Mouse (Mus musculus) CD4-positive, CD25-positive, alpha-beta regulatory T cell, adult 2 months (primary cell): ENCODE data around the gene Kcna7.
"Not testable (repeated sequence)": the region's sequence is repeated elsewhere in the genome, so short reads cannot be mapped to it uniquely, and the experiment has no call there.

ENCODE experiments used
- DNase-seq: peaks from one replicate; pipeline ENCODE4 v3.0.0-alpha.2; 2012; ENCODE audit warnings: low read depth, low spot score

Gene Kcna7

DNA sequence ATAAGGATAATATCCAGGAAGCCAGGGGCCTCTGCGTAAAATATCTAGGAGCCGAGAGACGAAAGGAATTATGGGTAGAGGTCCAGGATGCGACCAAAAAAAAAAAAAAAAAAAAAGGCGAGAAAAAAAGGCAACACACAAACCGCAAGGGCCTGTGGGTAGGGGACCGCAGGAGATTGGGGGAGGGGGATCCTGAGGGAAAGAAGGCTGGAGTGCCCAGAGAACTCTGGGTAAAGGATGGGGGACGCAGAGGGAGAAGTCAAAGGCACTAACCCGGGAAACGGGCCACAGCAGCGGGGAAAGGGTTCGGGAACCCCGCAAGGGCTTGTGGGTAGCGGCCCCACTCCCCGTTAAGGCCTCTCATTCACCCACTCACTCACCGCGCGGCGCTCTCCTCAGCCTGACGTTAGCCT is 10.3 kb upstream of the Kcna7 start:
- DNase-seq, result no peak

DNA sequence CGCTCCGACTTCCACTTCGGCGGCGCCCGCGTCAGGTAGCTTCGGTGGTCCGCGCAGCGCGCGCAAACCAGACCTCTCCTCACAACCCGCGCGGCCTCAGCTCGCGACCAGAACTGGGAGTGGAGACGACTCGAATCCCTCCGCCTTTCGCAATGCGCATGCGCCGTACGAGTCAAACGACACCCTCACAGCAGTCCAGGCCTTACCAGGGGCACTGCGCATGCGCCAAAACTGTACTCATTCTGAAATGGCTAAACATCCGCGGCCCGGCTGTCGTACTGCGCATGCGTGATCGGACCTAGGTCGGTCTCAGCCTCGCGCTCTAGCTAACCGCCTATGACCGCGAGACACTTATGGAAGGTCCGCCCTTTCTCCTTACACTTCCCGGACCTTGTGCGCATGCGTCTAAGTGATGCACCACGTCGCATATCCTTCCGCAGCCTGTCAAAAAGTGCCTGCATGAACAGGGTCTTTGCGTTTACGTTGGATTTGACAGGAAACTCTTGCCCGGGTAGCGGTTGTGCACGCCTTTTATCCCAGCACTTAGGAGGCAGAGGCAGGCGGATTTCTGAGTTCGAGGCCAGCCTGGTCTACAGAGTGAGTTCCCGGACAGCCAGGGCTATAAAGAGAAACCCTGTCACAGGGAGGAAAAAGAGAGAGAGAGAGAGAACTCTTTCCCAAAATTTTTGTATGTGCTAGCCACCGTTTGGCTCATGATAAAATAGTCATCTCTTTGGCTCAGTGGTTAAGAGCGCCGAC is 9.7 kb upstream of the Kcna7 start, which contains the start of gene Snrnp70:
Gene Snrnp70, minus strand, starts transcription at position 165 of the 759 bp plus-strand sequence.
- peak; percentile 100 for DNase-seq

DNA sequence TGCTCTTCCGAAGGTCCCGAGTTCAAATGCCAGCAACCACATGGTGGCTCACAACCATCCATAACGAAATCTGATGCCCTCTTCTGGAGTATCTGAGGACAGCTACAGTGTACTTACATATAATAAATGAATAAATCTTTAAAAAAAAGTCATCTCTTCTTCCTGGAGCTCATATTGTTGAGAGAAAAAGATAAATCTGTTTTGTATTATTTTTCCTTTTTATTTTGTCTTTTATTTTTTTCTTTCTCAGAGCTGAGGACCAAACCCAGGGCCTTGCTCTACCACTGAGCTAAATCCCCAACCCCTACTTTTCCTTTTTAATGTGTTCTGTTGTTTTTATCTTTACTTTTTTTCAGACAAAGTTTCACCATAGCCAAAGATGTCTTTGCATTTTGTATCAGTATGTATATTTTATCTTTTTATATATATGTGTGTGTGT is 9.1 kb upstream of the Kcna7 start:
- DNase-seq, result not testable (repeated sequence)

DNA sequence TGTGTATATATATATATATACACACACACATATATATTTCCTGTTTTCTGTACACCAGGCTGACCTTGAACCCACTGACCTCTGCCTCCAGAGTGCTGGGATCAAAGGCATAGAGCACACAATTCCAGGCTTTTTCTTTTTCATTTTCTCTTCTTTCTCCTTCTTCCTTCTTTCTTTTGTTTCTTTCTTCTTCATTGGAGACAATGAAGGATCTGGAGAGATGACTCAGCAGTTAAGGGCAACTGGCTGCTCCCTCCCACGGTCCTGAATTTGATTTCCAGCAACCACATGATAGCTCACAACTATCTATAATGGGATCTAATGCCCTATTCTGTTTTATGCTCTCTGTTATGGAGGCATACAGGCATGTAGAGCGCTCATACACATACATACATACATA is 8.7 kb upstream of the Kcna7 start:
- no peak for DNase-seq

DNA sequence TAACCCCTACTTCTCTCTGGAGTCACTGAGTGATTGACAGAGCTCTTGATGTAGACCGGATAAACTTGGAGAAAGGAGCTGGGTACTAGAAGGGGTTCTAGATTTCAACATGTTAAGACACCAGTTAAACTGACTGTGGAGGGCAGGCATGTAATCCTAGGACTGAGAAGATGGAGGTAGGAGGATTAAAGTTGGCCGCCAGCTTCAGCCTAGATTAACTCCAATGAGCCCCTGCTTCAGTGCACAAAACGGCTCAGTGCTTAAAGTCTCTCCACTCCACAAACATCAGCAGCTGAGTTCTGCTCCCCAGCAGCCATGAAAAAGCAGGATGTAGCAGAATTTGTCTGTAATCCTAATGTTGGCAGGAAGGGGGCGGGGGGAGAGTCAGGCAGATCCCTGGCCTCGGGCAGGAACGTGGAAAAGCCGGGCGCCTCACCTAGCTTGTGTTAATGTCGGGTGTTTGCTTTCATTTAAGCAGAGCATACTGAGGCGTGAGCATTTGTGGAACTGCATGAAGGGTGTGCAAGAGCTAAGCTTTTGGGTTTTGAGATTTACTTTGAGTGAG is 3.9 kb upstream of the Kcna7 start:
- no peak for DNase-seq

DNA sequence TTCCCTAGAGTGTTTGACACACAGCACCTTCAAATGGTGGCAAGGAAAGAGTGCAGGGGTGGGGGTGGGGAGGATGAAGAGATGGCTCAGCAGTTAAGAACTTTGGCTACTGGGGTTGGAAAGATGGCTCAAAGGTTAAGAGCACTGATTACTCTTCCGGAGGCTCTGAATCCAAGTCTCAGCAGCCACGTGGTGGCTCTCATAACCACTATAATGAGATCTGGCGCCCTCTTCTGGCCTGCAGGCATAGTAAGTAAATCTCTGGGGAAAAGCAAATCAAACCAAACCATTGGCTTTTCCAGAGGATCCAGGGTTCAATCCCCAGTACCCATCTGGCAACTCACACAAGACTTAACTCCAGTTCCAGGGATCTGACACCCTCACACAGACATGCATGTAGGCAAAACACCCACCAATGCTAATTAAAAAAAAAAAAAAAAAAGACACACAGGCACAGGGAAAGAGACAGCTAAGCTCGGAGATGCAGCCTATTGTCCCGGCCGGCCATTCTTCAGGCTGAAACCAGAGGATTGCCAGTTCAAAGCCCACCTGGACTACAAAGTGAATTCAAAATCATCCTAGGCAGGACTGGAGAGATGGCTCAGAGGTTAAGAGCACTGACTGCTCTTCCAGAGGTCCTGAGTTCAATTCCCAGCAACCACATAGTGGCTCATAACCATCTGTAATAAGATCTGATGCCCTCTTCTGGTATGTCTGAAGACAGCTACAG is 1.8 kb upstream of the Kcna7 start:
- peak; percentile 89 for DNase-seq

DNA sequence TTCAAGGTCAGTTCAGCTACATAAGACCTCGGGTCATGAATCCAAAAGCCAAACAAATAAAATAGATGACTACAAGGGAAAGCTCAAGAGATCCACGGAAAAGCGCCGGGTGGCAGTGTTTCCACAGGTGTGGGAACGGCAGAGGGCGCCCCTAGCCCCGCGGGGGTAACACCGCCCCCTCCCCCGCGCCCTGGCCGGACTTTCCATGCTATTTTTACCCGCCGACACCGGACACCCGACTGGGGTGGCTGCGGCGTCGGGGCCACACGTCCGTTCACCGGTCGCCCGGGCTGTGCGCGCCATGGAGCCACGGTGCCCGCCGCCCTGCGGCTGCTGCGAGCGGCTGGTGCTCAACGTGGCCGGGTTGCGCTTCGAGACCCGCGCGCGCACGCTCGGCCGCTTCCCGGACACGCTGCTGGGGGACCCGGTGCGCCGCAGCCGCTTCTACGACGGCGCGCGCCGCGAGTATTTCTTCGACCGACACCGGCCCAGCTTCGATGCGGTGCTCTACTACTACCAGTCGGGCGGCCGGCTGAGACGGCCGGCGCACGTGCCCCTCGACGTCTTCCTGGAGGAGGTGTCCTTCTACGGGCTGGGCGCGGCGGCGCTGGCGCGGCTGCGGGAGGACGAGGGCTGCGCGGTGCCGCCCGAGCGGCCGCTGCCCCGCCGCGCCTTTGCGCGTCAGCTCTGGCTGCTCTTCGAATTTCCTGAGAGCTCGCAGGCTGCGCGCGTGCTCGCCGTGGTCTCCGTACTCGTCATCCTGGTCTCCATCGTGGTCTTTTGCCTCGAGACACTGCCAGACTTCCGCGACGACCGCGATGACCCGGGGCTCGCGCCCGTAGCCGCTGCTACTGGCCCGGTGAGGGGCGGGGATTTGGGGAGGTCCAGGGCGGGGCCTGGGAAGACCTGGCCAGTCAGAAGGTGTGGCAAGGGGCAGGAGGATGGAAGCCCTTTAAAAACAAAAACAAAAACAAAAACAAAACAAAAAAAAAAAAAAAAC is 1.0 kb downstream of the Kcna7 start:
- DNase-seq, result peak; percentile 37

DNA sequence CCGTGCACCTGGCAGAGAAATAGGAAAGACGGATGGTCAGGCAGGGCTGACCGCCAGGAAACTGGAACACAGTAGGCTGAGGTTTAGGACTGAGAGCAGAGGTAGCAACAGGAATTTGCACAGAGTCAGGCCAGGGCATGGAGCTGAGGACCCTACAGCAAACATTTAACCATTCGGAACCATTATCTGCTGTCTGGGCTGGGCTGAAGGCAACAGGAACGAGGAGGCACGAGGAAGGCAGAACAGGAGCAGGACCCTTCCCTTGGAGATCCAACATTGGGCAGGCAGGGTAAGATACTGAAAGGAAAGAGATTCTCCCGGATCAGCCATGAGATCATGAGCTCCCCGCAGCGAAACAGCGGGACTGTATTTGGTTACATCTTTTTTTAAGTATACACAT is 2.4 kb downstream of the Kcna7 start:
- no peak for DNase-seq

DNA sequence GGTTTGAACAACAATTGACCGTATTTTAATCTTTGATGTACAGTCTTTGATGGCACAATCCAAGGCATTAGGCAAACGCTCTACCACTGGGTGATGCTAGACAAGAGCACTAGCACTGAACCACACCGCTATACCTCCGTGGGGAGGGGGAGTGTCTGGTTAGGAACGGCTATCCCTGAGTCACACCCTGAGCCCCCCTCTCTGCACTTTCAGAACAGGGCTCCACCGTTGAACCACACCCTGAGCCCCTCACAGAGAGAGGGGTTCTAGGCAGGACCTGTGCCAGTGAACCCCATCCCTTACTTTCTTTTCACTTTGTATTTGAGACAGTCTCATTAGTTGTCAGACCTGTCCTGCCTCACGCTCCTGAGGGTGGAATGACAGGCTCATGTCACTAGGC is 2.9 kb downstream of the Kcna7 start:
- DNase-seq, result no peak

DNA sequence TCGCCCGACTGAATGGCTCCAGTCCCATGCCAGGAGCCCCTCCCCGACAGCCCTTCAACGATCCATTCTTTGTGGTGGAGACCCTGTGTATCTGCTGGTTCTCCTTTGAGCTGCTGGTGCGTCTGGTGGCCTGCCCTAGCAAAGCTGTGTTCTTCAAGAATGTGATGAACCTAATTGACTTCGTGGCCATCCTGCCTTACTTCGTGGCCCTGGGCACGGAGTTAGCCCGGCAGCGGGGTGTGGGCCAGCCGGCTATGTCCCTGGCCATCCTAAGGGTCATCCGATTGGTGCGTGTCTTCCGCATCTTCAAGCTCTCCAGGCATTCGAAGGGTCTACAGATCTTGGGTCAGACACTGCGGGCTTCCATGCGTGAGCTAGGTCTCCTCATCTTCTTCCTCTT is 3.5 kb downstream of the Kcna7 start:
- DNase-seq, result no peak

DNA sequence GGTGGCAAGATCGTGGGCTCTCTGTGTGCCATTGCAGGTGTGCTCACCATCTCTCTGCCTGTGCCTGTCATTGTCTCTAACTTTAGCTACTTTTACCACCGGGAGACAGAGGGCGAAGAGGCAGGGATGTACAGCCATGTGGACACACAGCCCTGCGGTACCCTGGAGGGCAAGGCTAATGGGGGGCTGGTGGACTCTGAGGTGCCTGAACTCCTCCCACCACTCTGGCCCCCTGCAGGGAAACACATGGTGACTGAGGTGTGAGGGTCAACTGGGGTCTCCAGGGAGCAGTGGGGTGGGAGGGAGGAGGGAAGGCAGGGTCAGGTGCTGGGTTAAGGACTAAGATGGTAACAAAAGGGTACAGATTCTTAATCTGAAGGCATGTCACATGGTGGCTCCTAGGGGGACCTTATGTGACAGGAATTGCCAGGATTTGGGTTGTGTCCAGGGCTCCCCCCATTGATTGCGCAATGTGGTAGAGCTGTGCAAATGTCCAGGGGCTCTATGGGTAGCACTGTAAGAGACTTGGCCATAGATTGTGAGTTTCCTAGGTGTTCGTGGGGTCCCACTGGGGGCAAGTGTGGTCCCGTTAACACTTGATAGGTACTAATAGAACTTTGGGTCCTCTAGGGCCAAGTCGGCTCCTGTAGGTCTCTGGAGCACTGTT is 4.2 kb downstream of the Kcna7 start:
- no peak for DNase-seq

DNA sequence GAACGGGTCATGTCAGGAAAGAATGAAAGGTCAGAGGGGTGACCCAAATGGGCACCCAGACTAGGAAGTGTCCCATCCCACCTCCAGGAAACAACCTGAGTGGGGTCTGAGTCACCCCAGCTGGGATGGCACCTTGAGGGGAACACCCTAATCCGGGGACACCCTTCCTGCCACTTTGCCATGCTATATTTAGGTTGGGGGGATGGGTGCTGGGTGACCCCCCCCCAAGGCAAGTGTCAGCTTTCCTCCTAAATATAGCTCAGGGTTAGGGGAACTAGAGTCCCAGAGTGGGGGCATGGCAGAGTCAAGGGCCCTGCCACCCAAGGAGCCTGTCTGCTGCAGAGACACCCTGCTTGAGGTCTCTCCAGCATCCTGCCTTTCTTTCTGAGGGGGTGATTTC is 7.0 kb downstream of the Kcna7 start:
- no peak for DNase-seq

DNA sequence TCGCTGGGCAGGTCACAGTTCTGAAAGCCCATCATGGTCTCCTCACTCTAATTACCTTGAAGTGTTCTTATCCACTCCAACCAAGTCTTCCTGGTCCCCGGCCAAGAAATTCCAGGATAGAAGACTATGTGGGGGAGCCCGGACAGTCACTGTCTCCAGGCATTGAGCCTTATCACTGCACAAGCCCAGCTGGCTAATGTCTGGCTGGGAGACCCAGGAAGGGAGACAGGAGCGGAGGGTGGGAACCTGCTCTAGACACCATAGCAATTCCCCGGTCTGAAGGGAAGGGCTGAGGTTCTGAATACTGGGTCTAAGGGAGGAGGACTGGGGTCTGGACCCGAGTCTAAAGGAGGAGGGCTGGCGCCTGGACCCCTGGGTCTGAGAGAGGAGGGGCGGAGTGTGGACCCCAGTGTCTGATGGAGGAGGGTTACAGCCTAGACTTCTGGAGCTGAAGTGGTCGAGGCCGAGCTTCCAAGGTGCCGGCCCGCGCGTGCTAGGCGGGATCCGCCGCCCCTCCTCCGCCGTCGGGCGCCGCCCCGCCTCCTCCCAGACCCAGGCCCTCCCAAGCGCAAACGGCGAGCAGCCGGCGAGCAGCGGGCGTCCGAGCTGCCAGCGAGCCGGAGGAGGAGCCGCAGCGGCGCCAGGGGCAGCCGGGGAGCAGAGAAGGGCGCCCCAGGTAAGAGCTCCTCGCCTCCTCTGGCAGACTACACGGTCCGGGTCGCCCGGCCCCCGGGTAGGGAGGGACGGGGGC is 7.8 kb downstream of the Kcna7 start, which contains the start of gene Ntf5:
Gene Ntf5, plus strand, starts transcription at position 583 of the 751 bp plus-strand sequence.
- peak; percentile 40 for DNase-seq

DNA sequence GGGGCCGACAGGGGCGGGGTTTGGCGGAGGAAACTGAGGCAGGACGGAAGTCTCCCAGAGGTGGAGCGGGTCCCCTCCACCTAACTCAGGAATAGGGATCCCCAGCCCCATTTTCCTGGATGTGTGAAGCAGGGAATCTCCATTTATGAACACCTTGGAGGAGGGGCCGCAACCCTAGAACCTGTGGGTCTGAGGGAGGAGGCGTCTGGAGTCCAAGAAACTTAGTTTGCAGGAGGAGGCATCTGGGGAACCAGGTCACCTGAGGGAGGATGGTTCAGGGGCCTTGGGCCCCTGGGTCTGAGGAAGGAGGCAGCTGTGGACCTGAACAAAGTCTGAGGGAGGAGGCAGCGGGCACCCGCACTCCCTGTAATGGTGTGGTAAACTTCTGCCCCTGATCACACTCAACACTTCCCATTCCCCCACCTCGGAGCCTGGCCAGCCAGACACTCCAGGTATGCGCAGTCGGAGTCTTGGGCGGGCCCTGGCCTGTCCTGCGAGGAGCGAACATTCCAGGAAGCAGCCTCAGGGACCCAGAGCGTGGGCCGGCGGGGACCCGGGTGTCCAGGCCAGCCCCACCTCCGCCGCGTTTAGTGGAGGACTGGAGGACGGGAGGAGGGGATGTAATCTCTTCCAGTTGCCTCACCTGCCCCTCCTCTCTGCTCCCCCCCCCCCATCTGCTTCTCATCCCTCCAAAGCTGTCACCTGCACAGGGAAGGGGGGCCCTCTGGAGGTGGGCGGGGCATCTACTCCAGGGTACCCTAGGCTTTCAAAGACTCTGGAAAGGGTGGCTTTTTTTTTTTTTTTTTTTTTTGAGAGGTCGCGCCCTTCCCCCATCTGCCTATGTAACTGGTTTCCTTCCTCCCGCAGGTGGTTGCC is 8.6 kb downstream of the Kcna7 start:
- DNase-seq, result peak; percentile 27

DNA sequence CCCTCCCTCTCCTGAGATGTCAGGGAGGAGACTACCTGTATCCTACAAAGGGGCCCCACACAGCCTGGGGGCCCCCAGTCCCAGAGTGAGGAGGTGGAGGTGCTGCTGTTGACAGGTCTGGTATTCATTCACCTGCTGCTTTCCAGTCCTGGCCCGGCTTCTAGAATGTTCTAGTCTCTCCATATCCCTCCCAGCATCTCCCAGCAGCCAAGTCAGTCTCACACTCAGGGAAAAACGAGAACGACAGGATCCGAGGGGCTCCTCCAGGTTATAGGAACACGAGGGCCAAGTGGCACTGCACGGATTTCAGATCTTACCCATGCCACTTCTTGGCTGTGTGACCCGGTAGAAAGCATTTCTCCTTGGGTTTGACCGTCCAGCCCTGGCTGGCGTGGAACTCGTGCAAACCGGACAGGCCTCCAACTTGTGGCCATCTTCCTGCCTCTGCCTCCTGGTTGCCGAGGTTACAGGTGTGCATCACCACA is 9.3 kb downstream of the Kcna7 start:
- no peak for DNase-seq

DNA sequence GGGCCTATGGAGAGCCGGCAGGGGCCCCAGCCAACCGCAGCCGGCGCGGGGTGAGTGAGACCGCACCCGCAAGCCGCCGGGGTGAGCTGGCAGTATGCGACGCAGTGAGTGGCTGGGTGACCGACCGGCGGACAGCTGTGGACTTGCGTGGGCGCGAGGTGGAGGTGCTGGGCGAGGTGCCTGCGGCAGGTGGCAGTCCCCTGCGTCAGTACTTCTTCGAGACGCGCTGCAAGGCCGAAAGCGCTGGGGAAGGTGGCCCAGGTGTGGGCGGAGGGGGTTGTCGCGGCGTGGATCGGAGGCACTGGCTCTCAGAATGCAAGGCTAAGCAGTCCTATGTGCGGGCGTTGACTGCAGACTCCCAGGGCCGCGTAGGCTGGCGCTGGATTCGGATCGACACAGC is 10.2 kb downstream of the Kcna7 start:
- DNase-seq, result peak; percentile 65

DNA sequence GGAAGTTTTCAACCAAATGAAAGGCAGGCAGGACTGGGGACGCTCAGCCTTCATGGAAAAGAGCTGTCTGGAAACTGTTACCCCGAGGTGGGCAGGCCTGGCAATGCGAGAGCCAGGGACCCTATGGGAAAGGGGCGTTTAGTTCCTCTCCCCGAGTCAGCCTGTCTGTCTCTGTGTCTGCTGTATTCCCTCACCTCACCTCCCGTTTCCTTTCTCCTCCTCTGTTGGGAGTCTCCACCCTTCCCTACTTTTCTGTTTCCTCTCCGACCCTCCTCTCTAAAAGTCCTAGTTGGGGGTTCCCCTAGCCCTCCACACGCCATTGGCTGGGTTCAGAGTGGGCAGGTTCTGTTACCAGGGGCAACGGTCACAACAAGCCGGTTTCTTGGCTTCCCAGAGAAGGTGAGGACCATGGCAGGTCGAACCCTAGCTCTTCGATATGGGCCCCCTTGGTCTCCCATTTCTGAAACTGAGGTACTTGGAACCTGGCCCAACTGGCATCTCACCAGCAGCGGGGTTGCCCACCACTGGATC is 12.6 kb downstream of the Kcna7 start:
- DNase-seq, result no peak

DNA sequence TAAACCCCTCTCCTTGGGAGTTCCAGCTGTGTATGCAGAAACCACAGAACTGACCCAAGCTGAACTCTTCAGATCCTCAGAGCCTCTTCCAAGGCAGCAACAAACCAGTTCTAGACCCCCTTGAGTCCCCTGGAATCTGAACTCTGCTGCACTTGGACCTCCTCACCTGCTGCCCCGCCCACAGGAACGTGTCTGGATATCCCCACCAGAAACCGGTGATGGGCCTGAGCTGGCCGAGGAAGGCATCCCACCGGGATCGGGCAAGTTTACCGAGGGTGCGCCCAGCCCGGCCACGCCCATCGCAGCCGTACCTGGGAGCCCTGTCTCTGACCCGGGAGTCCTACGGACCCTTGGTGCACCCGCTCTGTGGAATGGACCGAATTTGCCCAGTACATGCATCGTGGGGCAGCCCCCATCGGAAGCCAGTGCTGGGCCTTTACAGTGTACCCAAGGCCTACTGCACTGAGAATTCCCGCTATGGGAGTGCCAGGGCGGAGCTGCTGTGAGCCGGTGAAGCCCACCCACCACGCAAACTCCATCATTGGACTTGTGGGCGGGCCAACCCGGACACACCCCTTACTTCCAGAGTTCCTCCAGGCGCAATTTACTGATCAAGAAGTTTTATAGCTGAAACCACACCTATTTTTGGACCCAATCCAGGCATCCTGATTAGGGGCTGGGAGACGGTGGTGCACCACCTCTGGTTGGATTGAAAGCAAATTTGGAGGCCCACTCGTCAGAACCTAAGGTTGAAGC is 14.6 kb downstream of the Kcna7 start:
- DNase-seq, result no peak
